Mouse (Mus musculus): ENCODE data around the gene Sval3. TPM values are rescaled to one million over a fixed set of nuclear protein-coding genes. Genes with fewer than 3 reads are reported as not detected.

The Sval3 gene
- polyA plus RNA-seq (2014; fragmentation: Nextera tagmentation; extraction: Ambion mirVana), result not detected in 2 replicates

- Histone ChIP-seq H3K36me3 (ENCODE audit: control insufficient read depth, insufficient read depth, low read length) (no peaks in the 10 kb centered on the region), H3K27me3 (ENCODE audit: control insufficient read depth, insufficient read depth, low read length) (no peaks in the 10 kb centered on the region), H3K27ac (replicated peaks; ENCODE audit: low read depth, low read length) (no peak within 1 kb of the TSS), H3K4me2 (ENCODE audit: low read depth, severe bottlenecking) (no peak within 1 kb of the TSS), H3K4me3 (ENCODE audit: low read depth, low read length) (no peak within 1 kb of the TSS), H3K9me3 (ENCODE audit: control insufficient read depth, low read length) (no peaks in the 10 kb centered on the region), H3K4me1 (ENCODE audit: control insufficient read depth, insufficient read depth, low read length) (no peaks in the 10 kb centered on the region), H3K9ac (ENCODE audit: low read length) (no peak within 1 kb of the TSS)
- WGBS, result 69% methylated on average over 1 of the region's 1 CpGs
- DNase-seq (ENCODE audit: low spot score) (no peak), ATAC-seq (ENCODE audit: insufficient number of reproducible peaks, low FRiP score, low TSS enrichment, low read depth) (no peak)
Observed at GRCm38 (mm10) chr6:41967840-41968239, at the start of gene Sval3. TSS of gene Sval3 (plus strand) at chr6:41968140.

GRCm38 (mm10) chr6:41951330-41951729 is 16.6 kb upstream of the Sval3 start, which contains the start of gene Sval1:
TSS of gene Sval1 (plus strand) at chr6:41951630.
- Histone ChIP-seq H3K36me3 (ENCODE audit: control insufficient read depth, insufficient read depth, low read length) (no peaks in the 10 kb centered on the region), H3K4me3 (ENCODE audit: low read depth, low read length) (no peak within 1 kb of the TSS), H3K9me3 (ENCODE audit: control insufficient read depth, low read length) (no peaks in the 10 kb centered on the region), H3K27me3 (ENCODE audit: control insufficient read depth, insufficient read depth, low read length) (no peaks in the 10 kb centered on the region), H3K4me1 (ENCODE audit: control insufficient read depth, insufficient read depth, low read length) (no peaks in the 10 kb centered on the region), H3K27ac (replicated peaks; ENCODE audit: low read depth, low read length) (no peak within 1 kb of the TSS), H3K9ac (ENCODE audit: low read length) (no peak within 1 kb of the TSS), H3K4me2 (ENCODE audit: low read depth, severe bottlenecking) (no peak within 1 kb of the TSS)
- ATAC-seq (ENCODE audit: insufficient number of reproducible peaks, low FRiP score, low TSS enrichment, low read depth) (no peak), DNase-seq (ENCODE audit: low spot score) (no peak)
- WGBS, result 69% methylated on average over 1 of the region's 1 CpGs

Other genes with a start within 250 kb of the Sval3 start
- gene Olfr459, start 193.0 kb upstream of the Sval3 start, polyA plus RNA-seq (2014; fragmentation: Nextera tagmentation; extraction: Ambion mirVana), result not detected in 2 replicates
- not detected in 2 replicates for gene Pip, start 120.6 kb upstream of the Sval3 start, polyA plus RNA-seq (2014; fragmentation: Nextera tagmentation; extraction: Ambion mirVana)
- gene Sval2, start 115.2 kb upstream of the Sval3 start, polyA plus RNA-seq (2014; fragmentation: Nextera tagmentation; extraction: Ambion mirVana), result not detected in 2 replicates
- not detected in 2 replicates for gene Sval1, start 16.5 kb upstream of the Sval3 start, polyA plus RNA-seq (2014; fragmentation: Nextera tagmentation; extraction: Ambion mirVana)
- not detected in 2 replicates for gene Sva, start 70.3 kb downstream of the Sval3 start, polyA plus RNA-seq (2014; fragmentation: Nextera tagmentation; extraction: Ambion mirVana)
- not detected in 2 replicates for gene Tas2r139, start 172.8 kb downstream of the Sval3 start, polyA plus RNA-seq (2014; fragmentation: Nextera tagmentation; extraction: Ambion mirVana)
- gene Tas2r144, start 247.2 kb downstream of the Sval3 start, polyA plus RNA-seq (2014; fragmentation: Nextera tagmentation; extraction: Ambion mirVana), result not detected in 2 replicates